Mouse (Mus musculus): ENCODE results near the gene Gm20747.
"Not testable (repeated sequence)": the region's sequence is repeated elsewhere in the genome, so short reads cannot be mapped to it uniquely, and the experiment has no call there.

Gene Gm20747

GRCm38 (mm10) chrY:53418191-53418590 is at the start of gene Gm20747:
Gene Gm20747 (minus strand): TSS chrY:53418291.
- not testable (repeated sequence) for DNase-seq (ENCODE audit: low spot score)
